Mouse (Mus musculus): Measurements from ENCODE around the gene Fgd6. TPM values are rescaled to one million over a fixed set of nuclear protein-coding genes. Genes with fewer than 3 reads are reported as not detected.

Fgd6 gene
- polyA plus RNA-seq, 1 experiment, result not detected

GRCm38 (mm10) chr10:94115893-94116599 lies 80.2 kb downstream of the Fgd6 start:
- TF ChIP-seq CTCF (IDR thresholded peaks at IDR 0.05; ENCODE audit: insufficient read depth, low read depth, low read length) (no peak), POLR2A (IDR thresholded peaks at IDR 0.05; ENCODE audit: insufficient read depth, low read depth, low read length) (no peak)
- 25% methylated on average over 6 of the region's 6 CpGs for WGBS
- Histone ChIP-seq H3K27ac (ENCODE audit: insufficient read depth, low read depth, low read length) (no peak overlapping the region), H3K4me1 (ENCODE audit: control insufficient read depth, insufficient read depth, low read length) (no peaks in the 10 kb centered on the region), H3K4me3 (ENCODE audit: insufficient read depth, low read depth, low read length) (no peak overlapping the region)

GRCm38 (mm10) chr10:94116781-94117340 lies 81.1 kb downstream of the Fgd6 start:
- H3K4me3 ChIP-seq (ENCODE audit: insufficient read depth, low read depth, low read length), result no peak overlapping the region
- TF ChIP-seq POLR2A (IDR thresholded peaks at IDR 0.05; ENCODE audit: insufficient read depth, low read depth, low read length) (no peak), CTCF (IDR thresholded peaks at IDR 0.05; ENCODE audit: insufficient read depth, low read depth, low read length) (no peak)
- WGBS, result 70% methylated on average over 12 of the region's 12 CpGs
- no peak overlapping the region for H3K27ac ChIP-seq (ENCODE audit: insufficient read depth, low read depth, low read length)
- no peaks in the 10 kb centered on the region for H3K4me1 ChIP-seq (ENCODE audit: control insufficient read depth, insufficient read depth, low read length)

- Histone ChIP-seq H3K4me1 (ENCODE audit: control insufficient read depth, insufficient read depth, low read length) (no peaks in the 10 kb centered on the region), H3K27ac (ENCODE audit: insufficient read depth, low read depth, low read length) (no peak overlapping the region), H3K4me3 (ENCODE audit: insufficient read depth, low read depth, low read length) (no peak overlapping the region)
- WGBS, result 91% methylated on average over 3 of the region's 3 CpGs
- TF ChIP-seq POLR2A (IDR thresholded peaks at IDR 0.05; ENCODE audit: insufficient read depth, low read depth, low read length) (no peak), CTCF (IDR thresholded peaks at IDR 0.05; ENCODE audit: insufficient read depth, low read depth, low read length) (no peak)
Measured at GRCm38 (mm10) chr10:94117916-94118315, 82.1 kb downstream of the Fgd6 start.

GRCm38 (mm10) chr10:94118993-94119392 lies 83.2 kb downstream of the Fgd6 start:
- Histone ChIP-seq H3K4me3 (ENCODE audit: insufficient read depth, low read depth, low read length) (no peak overlapping the region), H3K27ac (ENCODE audit: insufficient read depth, low read depth, low read length) (no peak overlapping the region), H3K4me1 (ENCODE audit: control insufficient read depth, insufficient read depth, low read length) (no peaks in the 10 kb centered on the region)
- WGBS, result 93% methylated on average over 7 of the region's 7 CpGs
- no peak for TF ChIP-seq CTCF (IDR thresholded peaks at IDR 0.05; ENCODE audit: insufficient read depth, low read depth, low read length)
- TF ChIP-seq POLR2A (IDR thresholded peaks at IDR 0.05; ENCODE audit: insufficient read depth, low read depth, low read length), result no peak

GRCm38 (mm10) chr10:94120676-94121075 lies 84.9 kb downstream of the Fgd6 start:
- Histone ChIP-seq H3K4me1 (ENCODE audit: control insufficient read depth, insufficient read depth, low read length) (no peaks in the 10 kb centered on the region), H3K27ac (ENCODE audit: insufficient read depth, low read depth, low read length) (no peak overlapping the region), H3K4me3 (ENCODE audit: insufficient read depth, low read depth, low read length) (no peak overlapping the region)
- 92% methylated on average over 9 of the region's 9 CpGs for WGBS
- TF ChIP-seq POLR2A (IDR thresholded peaks at IDR 0.05; ENCODE audit: insufficient read depth, low read depth, low read length) (no peak), CTCF (IDR thresholded peaks at IDR 0.05; ENCODE audit: insufficient read depth, low read depth, low read length) (no peak)

- Histone ChIP-seq H3K4me3 (ENCODE audit: insufficient read depth, low read depth, low read length) (no peak overlapping the region), H3K4me1 (ENCODE audit: control insufficient read depth, insufficient read depth, low read length) (no peaks in the 10 kb centered on the region), H3K27ac (ENCODE audit: insufficient read depth, low read depth, low read length) (no peak overlapping the region)
- TF ChIP-seq POLR2A (IDR thresholded peaks at IDR 0.05; ENCODE audit: insufficient read depth, low read depth, low read length) (no peak), CTCF (IDR thresholded peaks at IDR 0.05; ENCODE audit: insufficient read depth, low read depth, low read length) (no peak)
- WGBS, result 95% methylated on average over 7 of the region's 7 CpGs
Measured at GRCm38 (mm10) chr10:94122595-94122994, 86.8 kb downstream of the Fgd6 start.

- 82% methylated on average over 5 of the region's 5 CpGs for WGBS
- TF ChIP-seq CTCF (IDR thresholded peaks at IDR 0.05; ENCODE audit: insufficient read depth, low read depth, low read length), result no peak
- no peak for TF ChIP-seq POLR2A (IDR thresholded peaks at IDR 0.05; ENCODE audit: insufficient read depth, low read depth, low read length)
- Histone ChIP-seq H3K4me3 (ENCODE audit: insufficient read depth, low read depth, low read length) (no peak overlapping the region), H3K27ac (ENCODE audit: insufficient read depth, low read depth, low read length) (no peak overlapping the region), H3K4me1 (ENCODE audit: control insufficient read depth, insufficient read depth, low read length) (no peaks in the 10 kb centered on the region)
Measured at GRCm38 (mm10) chr10:94123581-94123980, 87.8 kb downstream of the Fgd6 start.

- WGBS, result 85% methylated on average over 5 of the region's 5 CpGs
- TF ChIP-seq CTCF (IDR thresholded peaks at IDR 0.05; ENCODE audit: insufficient read depth, low read depth, low read length) (no peak), POLR2A (IDR thresholded peaks at IDR 0.05; ENCODE audit: insufficient read depth, low read depth, low read length) (no peak)
- Histone ChIP-seq H3K4me1 (ENCODE audit: control insufficient read depth, insufficient read depth, low read length) (no peaks in the 10 kb centered on the region), H3K4me3 (ENCODE audit: insufficient read depth, low read depth, low read length) (no peak overlapping the region), H3K27ac (ENCODE audit: insufficient read depth, low read depth, low read length) (no peak overlapping the region)
Measured at GRCm38 (mm10) chr10:94124376-94124775, 88.6 kb downstream of the Fgd6 start.

GRCm38 (mm10) chr10:94129680-94130119 lies 93.9 kb downstream of the Fgd6 start:
- Histone ChIP-seq H3K4me1 (ENCODE audit: control insufficient read depth, insufficient read depth, low read length) (no peaks in the 10 kb centered on the region; the same call in 1 of the 2 replicates), H3K27ac (ENCODE audit: insufficient read depth, low read depth, low read length) (no peak overlapping the region), H3K4me3 (ENCODE audit: insufficient read depth, low read depth, low read length) (no peak overlapping the region)
- 16% methylated on average over 9 of the region's 9 CpGs for WGBS
- TF ChIP-seq POLR2A (IDR thresholded peaks at IDR 0.05; ENCODE audit: insufficient read depth, low read depth, low read length) (no peak), CTCF (IDR thresholded peaks at IDR 0.05; ENCODE audit: insufficient read depth, low read depth, low read length) (no peak)
